Mouse (Mus musculus) heart, adult 2 months (tissue): Measurements from ENCODE around the gene Spocd1.

Experiments used
- CTCF ChIP-seq: fragments of 200-600 bp; IDR thresholded peaks from 2 replicates; pipeline ENCODE4 v1.8.1; 2022; ENCODE audit warnings: antibody characterized with exemption, mild to moderate bottlenecking, moderate library complexity
- EP300 ChIP-seq: fragments of 200-500 bp; IDR thresholded peaks from 2 replicates; pipeline ENCODE4 v1.6.1; 2011; ENCODE audit warnings: low read depth, low read length, control low read depth; ENCODE audit not compliant: insufficient read depth

DNA sequence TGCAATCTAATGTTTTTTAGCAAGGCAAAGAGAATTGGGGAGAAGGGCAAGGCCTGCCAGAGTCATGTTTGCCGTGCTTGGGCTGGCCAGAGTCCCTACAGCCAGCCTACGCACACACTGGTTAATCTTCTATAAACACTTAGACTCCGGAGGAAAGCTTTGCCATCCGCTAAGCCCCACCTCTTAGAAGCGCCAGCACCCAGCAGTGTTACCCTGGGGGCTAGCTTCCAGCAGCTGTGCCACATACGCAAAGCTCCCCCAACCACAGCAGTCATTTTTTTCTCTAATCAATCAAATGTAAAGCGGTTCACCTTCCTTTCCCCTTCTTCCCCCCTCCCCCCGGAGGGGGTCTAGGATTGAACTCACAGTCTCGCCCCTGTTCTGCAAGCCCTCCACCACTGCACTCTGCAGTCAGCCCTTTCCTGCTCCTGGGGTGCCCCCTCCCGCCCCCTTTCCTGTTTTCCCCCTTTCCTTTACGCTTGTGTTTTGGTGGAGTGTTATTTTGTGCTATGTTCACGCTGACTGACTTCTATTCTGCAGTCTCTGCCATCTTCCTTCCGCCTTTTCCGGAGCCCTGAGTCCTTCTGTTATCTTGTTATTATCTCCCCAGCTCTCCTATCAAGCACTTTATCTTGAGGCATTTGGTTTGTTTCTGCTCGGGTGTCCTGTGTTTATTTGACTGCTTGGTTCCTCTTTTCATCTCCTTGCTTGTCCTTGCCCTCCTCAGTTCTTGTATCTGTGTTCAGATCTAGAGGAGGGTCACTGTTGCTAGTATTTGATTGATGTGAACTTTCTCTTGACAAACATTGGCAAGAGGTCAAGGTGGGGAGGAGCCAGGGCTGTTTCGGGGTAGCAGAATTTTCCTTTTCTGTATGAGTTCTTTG is 15.0 kb upstream of the Spocd1 start:
- TF ChIP-seq EP300 = no peak
- TF ChIP-seq CTCF = no peak
